Mouse (Mus musculus) liver, postnatal 0 days (tissue): ENCODE data around the gene Rassf8. TPM values are rescaled to one million over a fixed set of nuclear protein-coding genes. Genes with fewer than 3 reads are reported as not detected.

Source experiments
- ATAC-seq: fragments of 200-750 bp; cut with Nextera tagmentation; 2 replicates; pipeline ENCODE4 v1.8.0; 2017; ENCODE audit warnings: mild to moderate bottlenecking, moderate library complexity
- DNase-seq: peaks from one replicate; pipeline ENCODE4 v3.0.0-alpha.2; 2016
- H3K27ac ChIP-seq: fragments of 300-500 bp; sonication (generic); 2 replicates; pipeline ENCODE4 v1.5.1; 2014; ENCODE audit warnings: antibody characterized with exemption, moderate library complexity, mild to moderate bottlenecking, low read depth
- H3K27me3 ChIP-seq: fragments of 300-500 bp; sonication (generic); 2 replicates; pipeline ENCODE4 v1.6.1; 2014; ENCODE audit warnings: low read length, control low read depth, mixed read lengths; ENCODE audit not compliant: insufficient read depth
- H3K36me3 ChIP-seq: fragments of 300-500 bp; sonication (generic); replicated peaks from 2 replicates; pipeline ENCODE4 v1.6.1; 2014; ENCODE audit warnings: mild to moderate bottlenecking, control low read depth, low read length, moderate library complexity, mixed read lengths; ENCODE audit not compliant: insufficient read depth
- H3K4me1 ChIP-seq: fragments of 300-500 bp; sonication (generic); 2 replicates; pipeline ENCODE4 v1.6.1; 2014; ENCODE audit warnings: antibody characterized with exemption, mild to moderate bottlenecking, control low read depth; ENCODE audit not compliant: insufficient read depth
- H3K4me2 ChIP-seq: fragments of 300-500 bp; sonication (generic); 2 replicates; pipeline ENCODE4 v1.6.1; 2014; ENCODE audit warnings: low read depth, mild to moderate bottlenecking, low read length, moderate library complexity, mixed read lengths
- H3K4me3 ChIP-seq: fragments of 300-500 bp; sonication (generic); 2 replicates; pipeline ENCODE4 v1.5.1; 2014; ENCODE audit warnings: low read depth, low read length
- H3K9ac ChIP-seq: fragments of 300-500 bp; sonication (generic); replicated peaks from 2 replicates; pipeline ENCODE4 v1.6.1; 2014; ENCODE audit warnings: mild to moderate bottlenecking, moderate library complexity
- H3K9me3 ChIP-seq: fragments of 300-500 bp; sonication (generic); 2 replicates; pipeline ENCODE4 v1.6.1; 2016; ENCODE audit warnings: mild to moderate bottlenecking, control low read depth, low read length, mixed read lengths
- CTCF ChIP-seq: sonication (generic); IDR thresholded peaks from 2 replicates; pipeline ENCODE4 v1.5.1; 2016; ENCODE audit warnings: antibody characterized with exemption, low read depth
- EP300 ChIP-seq: IDR thresholded peaks from 2 replicates; pipeline ENCODE4 v1.6.1; 2016; ENCODE audit warnings: antibody characterized with exemption, low read depth, mild to moderate bottlenecking
- WGBS: fragments of 180-500 bp; shearing (Covaris S2); extraction: QIAGEN DNeasy Blood & Tissue Kit; methylation state at CpG from one replicate; pipeline ENCODE4 v1.1.7; 2014; ENCODE audit not compliant: insufficient replicate concordance; 5-methylcytosine and 5-hydroxymethylcytosine counted together
- polyA plus RNA-seq: library from polyadenylated mRNA; unstranded; fragments of >200 nt; fragmentation: Nextera tagmentation; extraction: Ambion mirVana; gene quantifications from 2 replicates; pipeline ENCODE4 v1.2.1, GENCODE M21; 2015

The Rassf8 gene
- polyA plus RNA-seq, 1 experiment from 2014 or later, result 4.9 TPM

GRCm38 (mm10) chr6:145862739-145863064 lies 116.2 kb downstream of the Rassf8 start:
- DNase-seq, result no peak
- H3K4me1 ChIP-seq, result peaks cover 16% of the 10 kb centered on the region
- WGBS, result 6% methylated on average over 35 of the region's 35 CpGs
- H3K4me3 ChIP-seq, result peak overlapping the region; percentile 50
- peak overlapping the region; percentile 16; the same call in 1 of the 2 replicates for H3K9ac ChIP-seq
- TF ChIP-seq EP300 (no peak), CTCF (no peak)
- H3K27ac ChIP-seq, result no peak overlapping the region
- peaks cover 57% of the 10 kb centered on the region for H3K27me3 ChIP-seq
- no peaks in the 10 kb centered on the region for H3K36me3 ChIP-seq
- H3K4me2 ChIP-seq, result peak overlapping the region; percentile 70
- no peak for ATAC-seq
- no peaks in the 10 kb centered on the region for H3K9me3 ChIP-seq

GRCm38 (mm10) chr6:145863065-145863971 lies 116.8 kb downstream of the Rassf8 start:
- H3K4me3 ChIP-seq, result peak overlapping the region; percentile 50
- H3K27me3 ChIP-seq, result peaks cover 57% of the 10 kb centered on the region
- H3K9ac ChIP-seq, result peak overlapping the region; percentile 16; the same call in 1 of the 2 replicates
- ATAC-seq (peak; percentile 16), DNase-seq (peak; percentile 29)
- TF ChIP-seq CTCF (no peak), EP300 (no peak)
- H3K36me3 ChIP-seq, result no peaks in the 10 kb centered on the region
- 2% methylated on average over 97 of the region's 105 CpGs for WGBS
- H3K27ac ChIP-seq, result no peak overlapping the region
- H3K4me2 ChIP-seq, result peak overlapping the region; percentile 70
- H3K9me3 ChIP-seq, result no peaks in the 10 kb centered on the region
- H3K4me1 ChIP-seq, result peaks cover 16% of the 10 kb centered on the region

- H3K4me1 ChIP-seq, result peaks cover 16% of the 10 kb centered on the region
- H3K27me3 ChIP-seq, result peaks cover 57% of the 10 kb centered on the region
- no peak overlapping the region for H3K27ac ChIP-seq
- no peaks in the 10 kb centered on the region for H3K9me3 ChIP-seq
- peak overlapping the region; percentile 86 for H3K4me2 ChIP-seq
- H3K36me3 ChIP-seq, result no peaks in the 10 kb centered on the region
- ATAC-seq (no peak), DNase-seq (no peak)
- H3K9ac ChIP-seq, result no peak overlapping the region
- H3K4me3 ChIP-seq, result peak overlapping the region; percentile 50; the same call in 1 of the 2 replicates
- TF ChIP-seq CTCF, result no peak
- TF ChIP-seq EP300, result no peak
- WGBS, result 4% methylated on average over 8 of the region's 8 CpGs
Measured at GRCm38 (mm10) chr6:145864171-145864570, 117.6 kb downstream of the Rassf8 start.

GRCm38 (mm10) chr6:145865289-145865885 lies 118.8 kb downstream of the Rassf8 start, which contains the start of gene Bhlhe41:
Bhlhe41 (minus strand) TSS chr6:145865558.
- WGBS, result under 1% methylated on average over 50 of the region's 57 CpGs
- Histone ChIP-seq H3K9me3 (no peaks in the 10 kb centered on the region), H3K27ac (no peak within 1 kb of the TSS), H3K4me1 (peaks cover 16% of the 10 kb centered on the region), H3K27me3 (peaks cover 57% of the 10 kb centered on the region), H3K4me3 (peak within 1 kb of the TSS; percentile 52), H3K36me3 (no peaks in the 10 kb centered on the region), H3K4me2 (peak within 1 kb of the TSS; percentile 86), H3K9ac (0 out of 2 replicates have a peak within 1 kb of the TSS, but pooled peaks have one; percentile 26)
- TF ChIP-seq CTCF, result no peak
- no peak for TF ChIP-seq EP300
- peak; percentile 64 for DNase-seq
- peak; percentile 69 for ATAC-seq

GRCm38 (mm10) chr6:145865886-145866851 lies 119.6 kb downstream of the Rassf8 start:
- peaks cover 16% of the 10 kb centered on the region for H3K4me1 ChIP-seq
- peak overlapping the region; percentile 52 for H3K4me3 ChIP-seq
- 0 out of 2 replicates have a peak overlapping the region, but pooled peaks have one; percentile 26 for H3K9ac ChIP-seq
- H3K9me3 ChIP-seq, result no peaks in the 10 kb centered on the region
- TF ChIP-seq EP300 (no peak), CTCF (no peak)
- DNase-seq (peak; percentile 64), ATAC-seq (peak; percentile 68)
- no peaks in the 10 kb centered on the region for H3K36me3 ChIP-seq
- peaks cover 57% of the 10 kb centered on the region for H3K27me3 ChIP-seq
- 1% methylated on average over 69 of the region's 69 CpGs for WGBS
- peak overlapping the region; percentile 86 for H3K4me2 ChIP-seq
- H3K27ac ChIP-seq, result no peak overlapping the region
